Mouse (Mus musculus) CH12.LX (cell line): ENCODE measurements at regions not wholly inside any gene's neighbourhood (a gene's known extent, or its start where the extent isn't known, plus 50 kb on each side); places are given as distances from the start of the nearest gene placed in this dataset.

Experiments
- CTCF ChIP-seq, 2 experiments: IDR thresholded peaks in 1 of 2; conservative IDR thresholded peaks in 1 of 2; 2 replicates each; pipeline ENCODE4 v1.5.1; 2011 to 2012; ENCODE audit warnings: low read depth in 2 of 2, low read length in 2 of 2, improper control_type of control experiment in 1 of 2, inconsistent platforms in 1 of 2, mild to moderate bottlenecking in 1 of 2, moderate library complexity in 1 of 2
- KAT2A ChIP-seq: IDR thresholded peaks from 2 replicates; pipeline ENCODE4 v1.6.1; 2012; ENCODE audit warnings: low read length, improper control_type of control experiment, inconsistent platforms; ENCODE audit not compliant: insufficient replicate concordance
- RAD21 ChIP-seq: IDR thresholded peaks from 2 replicates; pipeline ENCODE4 v1.6.1; 2011; ENCODE audit warnings: low read depth, mild to moderate bottlenecking, low read length, improper control_type of control experiment, moderate library complexity
- RCOR1 ChIP-seq: conservative IDR thresholded peaks from 2 replicates; pipeline ENCODE4 v1.6.1; 2012; ENCODE audit warnings: low read depth, mild to moderate bottlenecking, inconsistent platforms, low read length, improper control_type of control experiment
- TBP ChIP-seq: conservative IDR thresholded peaks from 2 replicates; pipeline ENCODE4 v1.6.1; 2011; ENCODE audit warnings: low read depth, low read length, improper control_type of control experiment
- ZKSCAN1 ChIP-seq: IDR thresholded peaks from 2 replicates; pipeline ENCODE4 v1.6.1; 2012; ENCODE audit warnings: low read depth, inconsistent platforms, low read length, improper control_type of control experiment, borderline replicate concordance

DNA sequence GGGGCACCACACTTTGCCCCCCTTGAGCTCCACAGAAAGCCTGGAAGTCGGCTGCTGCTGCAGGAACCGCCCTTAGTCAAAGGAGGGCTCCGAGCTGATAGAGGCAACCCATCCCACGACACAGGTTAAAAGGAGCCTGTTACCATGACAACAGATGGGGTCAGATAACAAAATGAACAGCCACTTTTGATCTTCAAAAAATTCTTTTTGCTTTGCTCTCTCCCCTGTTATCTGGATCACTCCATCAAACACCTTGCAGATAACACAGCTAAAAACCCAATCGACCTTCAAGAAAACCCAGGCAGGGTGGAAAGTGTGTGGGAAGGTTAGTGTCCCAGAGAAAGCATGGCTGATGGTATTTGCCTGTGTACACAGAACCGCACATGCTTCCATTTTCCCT lies 52.1 kb upstream of the Irx2 start:
- TF ChIP-seq CTCF (conservative IDR thresholded peaks at IDR 0.05 in 1 of 2, IDR thresholded peaks at IDR 0.05 in 1 of 2; ENCODE audit: low read depth in 2 of 2, low read length in 2 of 2) (no peak), KAT2A (no peak), RCOR1 (no peak), ZKSCAN1 (no peak), TBP (no peak), RAD21 (no peak)
